Mouse (Mus musculus) layer of hippocampus, adult 9-11 months (tissue): ENCODE measurements around the gene Vmn1r113.
"Not testable (repeated sequence)": the region's sequence is repeated elsewhere in the genome, so short reads cannot be mapped to it uniquely, and the experiment has no call there.

Experiments used
- DNase-seq: peaks from one replicate; pipeline ENCODE4 v3.0.0; 2022

Gene Vmn1r113

DNA sequence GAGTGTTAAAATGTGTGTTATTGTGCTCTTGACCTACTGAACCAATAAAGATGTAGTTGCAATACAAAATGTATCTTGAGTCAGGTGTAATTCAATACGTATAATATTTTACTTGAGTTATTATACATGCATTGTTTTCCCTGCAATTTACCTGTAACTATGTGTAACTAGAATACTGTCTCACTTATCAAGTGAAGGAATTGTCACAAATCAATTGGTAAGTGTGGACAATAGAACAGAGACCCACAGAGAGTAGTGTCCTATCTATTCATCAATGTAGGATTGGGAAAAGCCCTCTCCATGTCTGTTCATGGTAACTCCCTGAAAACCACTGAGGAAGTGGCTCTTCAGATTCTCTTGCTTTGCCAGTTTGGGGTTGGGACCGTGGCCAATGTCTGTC, at the start of gene Vmn1r113:
Gene Vmn1r113 (plus strand): TSS at position 301 of the 400 bp plus-strand sequence.
- DNase-seq: not testable (repeated sequence)

DNA sequence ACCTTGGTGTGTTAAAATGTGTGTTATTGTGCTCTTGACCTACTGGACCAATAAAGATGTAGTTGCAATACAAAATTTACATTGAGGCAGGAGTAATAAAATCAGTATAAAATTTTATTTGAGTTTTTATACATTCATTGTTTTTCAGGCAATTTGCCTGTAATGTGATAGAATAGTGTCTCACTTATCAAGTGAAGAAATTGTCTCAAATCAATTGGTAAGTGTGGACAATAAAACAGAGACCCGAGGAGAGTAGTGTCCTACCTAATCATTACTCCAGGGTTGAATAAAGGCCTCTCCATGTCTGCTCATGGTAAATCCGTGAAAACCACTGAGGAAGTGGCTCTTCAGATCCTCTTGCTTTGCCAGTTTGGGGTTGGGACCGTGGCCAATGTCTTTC, 16.2 kb upstream of the Vmn1r113 start, which contains the start of gene Vmn1r112:
Gene Vmn1r112 (plus strand): TSS at position 301 of the 400 bp plus-strand sequence.
- DNase-seq: not testable (repeated sequence)

DNA sequence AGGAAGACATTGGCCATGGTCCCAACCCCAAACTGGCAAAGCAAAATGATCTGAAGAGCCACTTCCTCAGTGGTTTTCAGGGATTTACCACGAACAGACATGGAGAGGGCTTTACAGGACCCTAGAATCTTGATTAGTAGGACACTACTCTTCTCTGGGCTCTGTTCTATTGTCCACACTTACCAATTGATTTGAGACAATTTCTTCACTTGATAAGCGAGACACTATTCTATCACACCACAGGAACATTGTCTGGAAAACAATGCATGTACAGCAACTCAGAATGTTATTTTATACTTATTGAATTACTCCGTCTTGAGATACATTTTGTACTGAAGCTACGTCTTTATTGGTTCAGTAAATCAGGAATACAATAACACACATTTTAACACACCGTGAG, 25.0 kb downstream of the Vmn1r113 start, which contains the start of gene Vmn1r114:
Gene Vmn1r114 (minus strand): TSS at position 101 of the 400 bp plus-strand sequence.
- not testable (repeated sequence) for DNase-seq
